Mouse (Mus musculus) lung, postnatal 0 days (tissue): ENCODE data around the gene Grm4.

Experiments
- CTCF ChIP-seq: IDR thresholded peaks from 2 replicates; pipeline ENCODE4 v1.5.1; 2016; ENCODE audit warnings: antibody characterized with exemption, mild to moderate bottlenecking
- EP300 ChIP-seq: IDR thresholded peaks from 2 replicates; pipeline ENCODE4 v1.6.1; 2016; ENCODE audit warnings: antibody characterized with exemption, mild to moderate bottlenecking, control low read depth

DNA sequence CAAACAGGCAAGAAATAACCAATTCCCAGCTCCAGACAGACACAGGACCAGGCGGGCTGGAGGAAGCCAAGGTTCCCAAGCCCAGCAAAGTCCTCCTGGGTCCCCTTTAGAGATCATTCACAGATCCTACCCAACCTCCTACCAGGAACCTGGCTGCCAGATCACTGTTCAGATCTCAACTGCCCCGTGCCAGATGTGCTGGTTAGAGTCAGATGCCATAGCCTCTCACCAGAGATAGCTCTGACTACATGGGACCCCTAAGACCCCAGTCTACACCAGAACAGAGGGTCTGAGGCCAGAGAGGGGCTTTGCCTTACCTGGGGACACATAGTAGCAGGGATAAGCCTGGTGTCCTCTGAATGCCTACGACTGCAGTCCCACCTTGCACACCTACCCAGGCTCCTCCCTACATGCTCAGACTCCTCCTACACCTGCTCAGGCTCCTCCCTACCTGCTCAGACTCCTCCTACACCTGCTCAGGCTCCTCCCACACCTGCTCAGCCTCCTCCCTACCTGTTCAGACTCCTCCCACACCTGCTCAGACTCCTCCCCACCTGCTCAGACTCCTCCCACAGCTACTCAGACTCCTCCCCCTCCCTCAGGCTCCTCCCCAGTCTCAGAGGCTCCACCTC lies 63.2 kb downstream of the Grm4 start:
- no peak for TF ChIP-seq EP300
- TF ChIP-seq CTCF = no peak
